Mouse (Mus musculus): Measurements from ENCODE around the gene Gtf2h3.

- TF ChIP-seq CTCF (IDR thresholded peaks at IDR 0.05; ENCODE audit: low read depth, low read length) (no peak), POLR2A (IDR thresholded peaks at IDR 0.05; ENCODE audit: borderline replicate concordance, low read depth, low read length) (no peak)
These were observed 52.7 kb downstream of the Gtf2h3 start for GRCm38 (mm10) chr5:124631685-124632084.

Data from bone marrow macrophage, adult 2 months (primary cell).